Mouse (Mus musculus) skeletal muscle tissue, adult 2 months (tissue): ENCODE data around the gene Lbhd1.
"Not testable (repeated sequence)": the region's sequence is repeated elsewhere in the genome, so short reads cannot be mapped to it uniquely, and the experiment has no call there.

Source experiments
- DNase-seq: peaks from one replicate; pipeline ENCODE4 v3.0.0-alpha.2; 2012; ENCODE audit warnings: low read depth, low spot score

Lbhd1 gene

GRCm38 (mm10) chr19:8883616-8884015 is at the start of gene Lbhd1, which contains the start of gene Gm49403:
Lbhd1 (plus strand) TSS chr19:8883732.
Gm49403 (plus strand) TSS chr19:8883930.
- DNase-seq = no peak

GRCm38 (mm10) chr19:8836327-8836726 is 47.2 kb upstream of the Lbhd1 start:
- not testable (repeated sequence) for DNase-seq

GRCm38 (mm10) chr19:8837251-8837791 is 46.2 kb upstream of the Lbhd1 start, which contains the start of gene Bscl2:
Bscl2 (plus strand) TSS chr19:8837467.
- DNase-seq = peak; percentile 70

GRCm38 (mm10) chr19:8838041-8838730 is 45.3 kb upstream of the Lbhd1 start:
- peak; percentile 41 for DNase-seq

GRCm38 (mm10) chr19:8839103-8839907 is 44.2 kb upstream of the Lbhd1 start, which contains the start of gene Gng3:
Gng3 (minus strand) TSS chr19:8839194.
- DNase-seq = no peak

GRCm38 (mm10) chr19:8839908-8840791 is 43.4 kb upstream of the Lbhd1 start:
- peak; percentile 54 for DNase-seq

- no peak for DNase-seq
Measured at GRCm38 (mm10) chr19:8841012-8841411, 42.5 kb upstream of the Lbhd1 start.

GRCm38 (mm10) chr19:8842961-8843360 is 40.6 kb upstream of the Lbhd1 start:
- DNase-seq = no peak

GRCm38 (mm10) chr19:8844371-8845129 is 39.0 kb upstream of the Lbhd1 start:
- peak; percentile 56 for DNase-seq

- no peak for DNase-seq
Measured at GRCm38 (mm10) chr19:8848356-8848755, 35.2 kb upstream of the Lbhd1 start.

- DNase-seq = peak; percentile 89
Measured at GRCm38 (mm10) chr19:8850402-8850901, 33.1 kb upstream of the Lbhd1 start, which contains the start of gene Lrrn4cl. Lrrn4cl (plus strand) TSS chr19:8850768.

- no peak for DNase-seq
Measured at GRCm38 (mm10) chr19:8851639-8852038, 31.9 kb upstream of the Lbhd1 start.

GRCm38 (mm10) chr19:8852236-8852928 is 31.1 kb upstream of the Lbhd1 start:
- peak; percentile 59 for DNase-seq

- no peak for DNase-seq
Measured at GRCm38 (mm10) chr19:8853117-8853516, 30.4 kb upstream of the Lbhd1 start.

- DNase-seq = no peak
Measured at GRCm38 (mm10) chr19:8857689-8858088, 25.8 kb upstream of the Lbhd1 start.

GRCm38 (mm10) chr19:8859018-8859417 is 24.5 kb upstream of the Lbhd1 start:
- DNase-seq = no peak

- no peak for DNase-seq
Measured at GRCm38 (mm10) chr19:8864265-8864664, 19.3 kb upstream of the Lbhd1 start.

- not testable (repeated sequence) for DNase-seq
Measured at GRCm38 (mm10) chr19:8870381-8870780, 13.2 kb upstream of the Lbhd1 start.

GRCm38 (mm10) chr19:8870838-8871237 is 12.7 kb upstream of the Lbhd1 start:
- no peak for DNase-seq
